Mouse (Mus musculus) cerebellum, adult 2 months (tissue): ENCODE results near the gene Frmd8. TPM values are rescaled to one million over a fixed set of nuclear protein-coding genes. Genes with fewer than 3 reads are reported as not detected.

ENCODE experiments used
- DNase-seq, 2 experiments: peaks; one replicate each; pipeline ENCODE4 v3.0.0; 2021
- H3K27ac ChIP-seq: fragments of 200-500 bp; 2 replicates; pipeline ENCODE4 v1.5.1; 2012; ENCODE audit warnings: low read length, control low read depth, inconsistent platforms; ENCODE audit not compliant: insufficient read depth
- H3K27me3 ChIP-seq: fragments of 200-500 bp; 2 replicates; pipeline ENCODE4 v1.6.1; 2012; ENCODE audit warnings: inconsistent platforms, mild to moderate bottlenecking, low read length, moderate library complexity; ENCODE audit not compliant: control insufficient read depth, insufficient read depth
- H3K4me1 ChIP-seq: fragments of 200-500 bp; 2 replicates; pipeline ENCODE4 v1.6.1; 2011; ENCODE audit warnings: low read length; ENCODE audit not compliant: control insufficient read depth, insufficient read depth
- H3K4me3 ChIP-seq: fragments of 200-500 bp; replicated peaks from 2 replicates; pipeline ENCODE3; 2011; ENCODE audit warnings: mild to moderate bottlenecking, low read depth, low read length, control low read depth; ENCODE audit not compliant: insufficient read depth
- CTCF ChIP-seq: fragments of 200-500 bp; IDR thresholded peaks from 2 replicates; pipeline ENCODE4 v1.5.1; 2011; ENCODE audit warnings: low read depth, mild to moderate bottlenecking, control low read depth, low read length, moderate library complexity, borderline replicate concordance; ENCODE audit not compliant: insufficient read depth
- POLR2A ChIP-seq: fragments of 200-500 bp; IDR thresholded peaks from 2 replicates; pipeline ENCODE4 v1.6.1; 2011; ENCODE audit warnings: low read length, control low read depth, borderline replicate concordance; ENCODE audit not compliant: insufficient read depth
- WGBS: fragments of 180-500 bp; shearing (Covaris S2); methylation state at CpG from one replicate; pipeline ENCODE4 v1.1.7; 2018; 5-methylcytosine and 5-hydroxymethylcytosine counted together
- polyA plus RNA-seq: library from polyadenylated mRNA; depleted of rRNA; stranded (reverse); fragments of >200 nt; gene quantifications from 2 replicates; pipeline ENCODE4 v1.2.3, GENCODE M21; 2012

Gene Frmd8
- polyA plus RNA-seq, 1 experiment = 28.3 TPM

- WGBS = 14% methylated on average over 4 of the region's 4 CpGs
- DNase-seq = peak in 1 of 2 experiments; percentile 70
- TF ChIP-seq POLR2A = no peak; the same call in 1 of the 2 replicates
- no peak for TF ChIP-seq CTCF
- peaks cover 30% of the 10 kb centered on the region for H3K4me1 ChIP-seq
- peak overlapping the region; percentile 100 for H3K27ac ChIP-seq
- H3K27me3 ChIP-seq = no peaks in the 10 kb centered on the region
- H3K4me3 ChIP-seq = peak overlapping the region; percentile 54
Observed at GRCm38 (mm10) chr19:5847306-5847796, 27.7 kb downstream of the Frmd8 start.

GRCm38 (mm10) chr19:5846557-5847305 is 28.3 kb downstream of the Frmd8 start:
- no peaks in the 10 kb centered on the region for H3K27me3 ChIP-seq
- peak overlapping the region; percentile 54 for H3K4me3 ChIP-seq
- WGBS = under 1% methylated on average over 16 of the region's 16 CpGs
- TF ChIP-seq POLR2A (peak; percentile 86; the same call in 1 of the 2 replicates), CTCF (no peak)
- peak; percentile 89 to 97 for DNase-seq
- peak overlapping the region; percentile 100 for H3K27ac ChIP-seq
- H3K4me1 ChIP-seq = peaks cover 34% of the 10 kb centered on the region

GRCm38 (mm10) chr19:5846154-5846553 is 28.9 kb downstream of the Frmd8 start:
- H3K27me3 ChIP-seq = no peaks in the 10 kb centered on the region
- H3K27ac ChIP-seq = peak overlapping the region; percentile 100
- H3K4me1 ChIP-seq = peaks cover 38% of the 10 kb centered on the region
- no peak for TF ChIP-seq CTCF
- no peak for TF ChIP-seq POLR2A
- WGBS = under 1% methylated on average over 7 of the region's 7 CpGs
- H3K4me3 ChIP-seq = peak overlapping the region; percentile 66
- DNase-seq = peak in 1 of 2 experiments; percentile 72

- 5% methylated on average over 45 of the region's 45 CpGs for WGBS
- H3K4me1 ChIP-seq = peaks cover 38% of the 10 kb centered on the region
- H3K27ac ChIP-seq = peak overlapping the region; percentile 100
- DNase-seq = peak; percentile 95 to 96
- H3K4me3 ChIP-seq = peak overlapping the region; percentile 66
- no peaks in the 10 kb centered on the region for H3K27me3 ChIP-seq
- peak; percentile 22; the same call in 1 of the 2 replicates for TF ChIP-seq CTCF
- TF ChIP-seq POLR2A = peak; percentile 53; the same call in 1 of the 2 replicates
Observed at GRCm38 (mm10) chr19:5845319-5846135, 29.5 kb downstream of the Frmd8 start.

- DNase-seq = no peak
- TF ChIP-seq POLR2A (no peak), CTCF (no peak)
Observed at GRCm38 (mm10) chr19:5844831-5845318, 30.2 kb downstream of the Frmd8 start.

GRCm38 (mm10) chr19:5843781-5844691 is 31.0 kb downstream of the Frmd8 start:
- 78% methylated on average over 30 of the region's 30 CpGs for WGBS
- Histone ChIP-seq H3K27me3 (no peaks in the 10 kb centered on the region), H3K4me1 (peaks cover 34% of the 10 kb centered on the region), H3K4me3 (peak overlapping the region; percentile 11), H3K27ac (peak overlapping the region; percentile 94)
- TF ChIP-seq POLR2A = no peak
- no peak for TF ChIP-seq CTCF
- DNase-seq = peak; percentile 41 to 43

More at GRCm38 (mm10) chr19:5844831-5845318, 30.2 kb downstream of the Frmd8 start:
- H3K27me3 ChIP-seq = no peaks in the 10 kb centered on the region
- 79% methylated on average over 12 of the region's 12 CpGs for WGBS
- peaks cover 38% of the 10 kb centered on the region for H3K4me1 ChIP-seq
- peak overlapping the region; percentile 58 for H3K4me3 ChIP-seq
- H3K27ac ChIP-seq = peak overlapping the region; percentile 94
